Mouse (Mus musculus) embryo, embryonic 11 days (tissue): ENCODE results near the gene Susd1.
A peak's percentile ranks its signal among the peaks of the same experiment; 100 is the strongest.

Experiments
- DNase-seq: peaks from one replicate; pipeline ENCODE4 v3.0.0-alpha.2; 2015

Gene Susd1

GRCm38 (mm10) chr4:59437990-59438854 lies at the start of gene Susd1:
TSS of gene Susd1 (minus strand) at chr4:59438633.
- DNase-seq, result peak; percentile 81

GRCm38 (mm10) chr4:59471306-59471705 lies 32.9 kb upstream of the Susd1 start:
- DNase-seq, result no peak

GRCm38 (mm10) chr4:59465449-59465848 lies 27.0 kb upstream of the Susd1 start:
- no peak for DNase-seq

- no peak for DNase-seq
Observed at GRCm38 (mm10) chr4:59464661-59465060, 26.2 kb upstream of the Susd1 start.

GRCm38 (mm10) chr4:59462494-59462893 lies 24.1 kb upstream of the Susd1 start:
- no peak for DNase-seq

- DNase-seq, result no peak
Observed at GRCm38 (mm10) chr4:59461116-59461727, 22.8 kb upstream of the Susd1 start.

GRCm38 (mm10) chr4:59459216-59459955 lies 21.0 kb upstream of the Susd1 start:
- DNase-seq, result no peak

- DNase-seq, result no peak
Observed at GRCm38 (mm10) chr4:59457941-59458340, 19.5 kb upstream of the Susd1 start.

GRCm38 (mm10) chr4:59457091-59457490 lies 18.7 kb upstream of the Susd1 start:
- DNase-seq, result no peak

- DNase-seq, result no peak
Observed at GRCm38 (mm10) chr4:59455465-59455864, 17.0 kb upstream of the Susd1 start.

GRCm38 (mm10) chr4:59454046-59454445 lies 15.6 kb upstream of the Susd1 start:
- DNase-seq, result no peak

GRCm38 (mm10) chr4:59452503-59452933 lies 14.1 kb upstream of the Susd1 start:
- no peak for DNase-seq

- DNase-seq, result no peak
Observed at GRCm38 (mm10) chr4:59450906-59451305, 12.5 kb upstream of the Susd1 start.

- DNase-seq, result no peak
Observed at GRCm38 (mm10) chr4:59450234-59450854, 11.9 kb upstream of the Susd1 start.

GRCm38 (mm10) chr4:59447296-59447695 lies 8.9 kb upstream of the Susd1 start:
- no peak for DNase-seq

GRCm38 (mm10) chr4:59445516-59445915 lies 7.1 kb upstream of the Susd1 start:
- DNase-seq, result no peak

- DNase-seq, result no peak
Observed at GRCm38 (mm10) chr4:59444994-59445393, 6.6 kb upstream of the Susd1 start.

GRCm38 (mm10) chr4:59444085-59444484 lies 5.7 kb upstream of the Susd1 start:
- no peak for DNase-seq

GRCm38 (mm10) chr4:59441265-59441664 lies 2.8 kb upstream of the Susd1 start:
- no peak for DNase-seq

- DNase-seq, result no peak
Observed at GRCm38 (mm10) chr4:59439960-59440359, 1.5 kb upstream of the Susd1 start.

- no peak for DNase-seq
Observed at GRCm38 (mm10) chr4:59439041-59439440, 608 bp upstream of the Susd1 start.

- DNase-seq, result no peak
Observed at GRCm38 (mm10) chr4:59435951-59436350, 2.5 kb downstream of the Susd1 start.

GRCm38 (mm10) chr4:59434039-59434438 lies 4.4 kb downstream of the Susd1 start:
- DNase-seq, result no peak
